Mouse (Mus musculus): ENCODE results near the gene Tmem19. TPM values are rescaled to one million over a fixed set of nuclear protein-coding genes. Genes with fewer than 3 reads are reported as not detected.

Gene Tmem19
- polyA plus RNA-seq, 1 experiment from 2014 or later: 31.6 TPM

- H3K9ac ChIP-seq (replicated peaks): peak overlapping the region; percentile 93
- peak overlapping the region; percentile 97; the same call in 1 of the 2 replicates for H3K27ac ChIP-seq (replicated peaks)
- no peaks in the 10 kb centered on the region for H3K9me3 ChIP-seq (replicated peaks)
- ATAC-seq (ENCODE audit: low FRiP score): no peak
- peaks cover 35% of the 10 kb centered on the region for H3K4me1 ChIP-seq
- 55% methylated on average over 11 of the region's 11 CpGs for WGBS
- H3K36me3 ChIP-seq: no peaks in the 10 kb centered on the region
- H3K27me3 ChIP-seq (replicated peaks): no peaks in the 10 kb centered on the region
- H3K4me2 ChIP-seq: peak overlapping the region; percentile 72
- H3K4me3 ChIP-seq (replicated peaks): peak overlapping the region; percentile 93
Measured at GRCm38 (mm10) chr10:115316313-115316712, 46.0 kb downstream of the Tmem19 start.

DNA sequence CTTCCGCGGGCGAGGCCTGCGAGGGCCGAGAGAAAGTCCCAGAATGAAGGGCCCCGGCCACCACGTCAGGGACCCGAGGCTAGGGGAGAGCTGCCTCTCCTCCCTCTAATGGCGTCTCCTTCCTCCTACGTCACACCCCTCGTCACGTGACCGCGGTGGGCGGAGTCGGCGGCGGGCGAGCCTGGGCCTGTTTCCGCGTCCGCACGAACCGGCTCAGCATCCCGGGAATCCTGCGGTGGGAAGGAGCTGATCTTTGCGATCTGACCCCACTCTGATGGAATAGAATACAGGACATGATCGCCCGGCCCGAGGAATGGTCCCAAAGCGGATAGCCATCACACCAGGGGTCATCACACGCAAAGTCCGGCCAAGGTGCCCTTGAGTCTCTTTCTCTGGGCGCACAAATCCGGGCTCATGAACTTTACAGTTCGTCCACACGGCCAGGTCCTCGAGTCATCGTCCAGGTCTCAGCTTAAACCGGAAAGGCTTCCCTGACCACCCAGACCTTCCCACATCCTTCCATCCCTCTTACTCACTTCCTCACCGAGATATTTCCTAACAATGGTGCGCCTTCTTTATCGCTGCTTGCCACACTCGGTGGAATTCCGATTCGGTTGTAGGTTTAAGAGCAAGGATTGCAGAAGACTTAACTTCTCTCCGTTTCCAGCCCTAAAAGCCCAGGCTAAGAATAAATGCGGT is 46.7 kb downstream of the Tmem19 start, which contains the start of gene Rab21:
Gene Rab21, minus strand, starts transcription at position 122 of the 699 bp plus-strand sequence.
- H3K4me1 ChIP-seq: peaks cover 42% of the 10 kb centered on the region
- H3K36me3 ChIP-seq: no peaks in the 10 kb centered on the region
- no peaks in the 10 kb centered on the region for H3K9me3 ChIP-seq (replicated peaks)
- peak within 1 kb of the TSS; percentile 93 for H3K4me3 ChIP-seq (replicated peaks)
- peak; percentile 94 for ATAC-seq (ENCODE audit: low FRiP score)
- peak within 1 kb of the TSS; percentile 93 for H3K9ac ChIP-seq (replicated peaks)
- H3K4me2 ChIP-seq: peak within 1 kb of the TSS; percentile 72
- under 1% methylated on average over 48 of the region's 48 CpGs for WGBS
- H3K27me3 ChIP-seq (replicated peaks): no peaks in the 10 kb centered on the region
- peak within 1 kb of the TSS; percentile 97 for H3K27ac ChIP-seq (replicated peaks)

DNA sequence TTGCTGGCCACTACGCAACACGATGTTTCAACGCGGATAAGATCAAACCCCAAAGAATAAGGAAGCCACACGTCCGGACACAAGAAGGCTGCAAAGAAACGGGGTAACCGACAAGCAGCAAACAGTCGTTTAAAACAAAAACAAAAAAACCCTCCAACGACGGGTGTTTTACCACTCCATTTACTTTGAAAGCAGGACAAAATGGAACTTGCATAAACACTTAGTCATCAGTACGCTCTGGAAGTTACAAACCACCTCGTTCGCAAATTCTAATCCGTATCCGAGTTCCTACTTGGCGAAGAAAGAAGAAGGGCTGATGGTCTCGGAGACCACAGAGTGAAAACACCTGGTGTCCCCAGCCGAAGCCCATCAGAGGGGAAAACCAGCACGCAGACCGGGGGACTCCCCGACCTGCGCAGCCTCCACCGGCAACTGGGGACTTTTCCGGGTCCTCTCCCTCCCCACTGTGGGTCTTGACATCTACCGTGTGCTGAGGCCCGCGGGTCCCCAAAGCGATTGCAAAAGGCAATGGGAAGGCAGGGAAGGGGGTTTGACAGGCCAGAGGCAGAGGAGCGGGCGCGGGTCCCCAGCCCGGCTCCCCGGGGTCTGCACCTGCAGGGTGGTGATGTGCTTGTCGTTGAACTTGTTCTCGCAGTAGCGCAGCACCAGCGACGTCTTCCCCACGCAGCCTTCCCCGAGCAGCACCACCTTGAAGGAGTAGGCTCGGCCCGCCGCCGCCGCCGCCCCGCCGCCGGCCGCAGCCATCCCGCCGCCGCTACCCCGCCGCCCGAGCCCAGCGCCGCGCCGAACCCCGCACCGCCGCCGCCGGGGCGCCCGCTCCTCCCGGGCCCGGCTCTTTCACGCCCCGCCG is 47.5 kb downstream of the Tmem19 start:
- Histone ChIP-seq H3K4me3 (replicated peaks) (peak overlapping the region; percentile 93), H3K4me2 (peak overlapping the region; percentile 72)
- under 1% methylated on average over 52 of the region's 73 CpGs for WGBS

GRCm38 (mm10) chr10:115314287-115314581 is 48.1 kb downstream of the Tmem19 start:
- WGBS: 15% methylated on average over 6 of the region's 6 CpGs
- Histone ChIP-seq H3K4me1 (peaks cover 48% of the 10 kb centered on the region), H3K9ac (replicated peaks) (peak overlapping the region; percentile 93), H3K27ac (replicated peaks) (peak overlapping the region; percentile 97), H3K36me3 (no peaks in the 10 kb centered on the region), H3K9me3 (replicated peaks) (no peaks in the 10 kb centered on the region), H3K27me3 (replicated peaks) (no peaks in the 10 kb centered on the region), H3K4me2 (peak overlapping the region; percentile 72), H3K4me3 (replicated peaks) (peak overlapping the region; percentile 93)
- ATAC-seq (ENCODE audit: low FRiP score): no peak

More for the DNA sequence above, 47.5 kb downstream of the Tmem19 start:
- Histone ChIP-seq H3K27me3 (replicated peaks) (no peaks in the 10 kb centered on the region), H3K36me3 (no peaks in the 10 kb centered on the region), H3K4me1 (peaks cover 48% of the 10 kb centered on the region), H3K9me3 (replicated peaks) (no peaks in the 10 kb centered on the region), H3K27ac (replicated peaks) (peak overlapping the region; percentile 97), H3K9ac (replicated peaks) (peak overlapping the region; percentile 93)
- ATAC-seq (ENCODE audit: low FRiP score): peak; percentile 62

- H3K4me1 ChIP-seq: peaks cover 48% of the 10 kb centered on the region
- H3K4me2 ChIP-seq: peak overlapping the region; percentile 72
- H3K27ac ChIP-seq (replicated peaks): peak overlapping the region; percentile 97; the same call in 1 of the 2 replicates
- 44% methylated on average over 14 of the region's 14 CpGs for WGBS
- no peaks in the 10 kb centered on the region for H3K36me3 ChIP-seq
- H3K9me3 ChIP-seq (replicated peaks): no peaks in the 10 kb centered on the region
- peak overlapping the region; percentile 93 for H3K9ac ChIP-seq (replicated peaks)
- H3K4me3 ChIP-seq (replicated peaks): peak overlapping the region; percentile 93
- H3K27me3 ChIP-seq (replicated peaks): no peaks in the 10 kb centered on the region
- ATAC-seq (ENCODE audit: low FRiP score): no peak
Measured at GRCm38 (mm10) chr10:115313641-115314286, 48.5 kb downstream of the Tmem19 start.

GRCm38 (mm10) chr10:115312732-115313131 is 49.6 kb downstream of the Tmem19 start:
- Histone ChIP-seq H3K9me3 (replicated peaks) (no peaks in the 10 kb centered on the region), H3K4me2 (peak overlapping the region; percentile 72), H3K27ac (replicated peaks) (no peak overlapping the region), H3K36me3 (no peaks in the 10 kb centered on the region), H3K27me3 (replicated peaks) (no peaks in the 10 kb centered on the region), H3K9ac (replicated peaks) (no peak overlapping the region), H3K4me1 (peaks cover 48% of the 10 kb centered on the region), H3K4me3 (replicated peaks) (no peak overlapping the region)
- WGBS: 70% methylated on average over 3 of the region's 3 CpGs
- ATAC-seq (ENCODE audit: low FRiP score): no peak

DNA sequence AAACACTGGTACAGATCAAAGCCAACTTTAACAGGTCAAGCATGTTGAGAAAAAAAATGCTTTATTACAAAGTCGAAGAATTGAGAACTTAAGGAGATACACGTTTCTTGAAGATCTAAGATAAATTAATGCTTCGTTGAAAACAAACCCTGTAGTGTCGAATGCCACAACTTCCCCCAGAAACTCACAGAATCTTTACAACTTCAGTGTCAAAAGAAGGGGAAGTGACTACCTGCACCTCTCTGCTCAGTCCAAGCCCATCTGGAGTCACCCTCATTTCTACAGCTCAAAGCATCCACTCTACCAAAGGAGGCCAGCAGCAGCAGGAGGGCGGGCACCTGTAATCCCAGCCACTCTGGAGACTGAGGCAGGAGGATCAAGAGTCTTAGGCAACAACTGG is 50.1 kb downstream of the Tmem19 start:
- ATAC-seq (ENCODE audit: low FRiP score): no peak
- H3K36me3 ChIP-seq: no peaks in the 10 kb centered on the region
- H3K4me2 ChIP-seq: peak overlapping the region; percentile 72; the same call in 1 of the 2 replicates
- no peaks in the 10 kb centered on the region for H3K9me3 ChIP-seq (replicated peaks)
- H3K4me3 ChIP-seq (replicated peaks): no peak overlapping the region
- H3K27ac ChIP-seq (replicated peaks): no peak overlapping the region
- WGBS: 93% methylated on average over 5 of the region's 5 CpGs
- H3K9ac ChIP-seq (replicated peaks): no peak overlapping the region
- H3K27me3 ChIP-seq (replicated peaks): no peaks in the 10 kb centered on the region
- H3K4me1 ChIP-seq: peaks cover 48% of the 10 kb centered on the region

DNA sequence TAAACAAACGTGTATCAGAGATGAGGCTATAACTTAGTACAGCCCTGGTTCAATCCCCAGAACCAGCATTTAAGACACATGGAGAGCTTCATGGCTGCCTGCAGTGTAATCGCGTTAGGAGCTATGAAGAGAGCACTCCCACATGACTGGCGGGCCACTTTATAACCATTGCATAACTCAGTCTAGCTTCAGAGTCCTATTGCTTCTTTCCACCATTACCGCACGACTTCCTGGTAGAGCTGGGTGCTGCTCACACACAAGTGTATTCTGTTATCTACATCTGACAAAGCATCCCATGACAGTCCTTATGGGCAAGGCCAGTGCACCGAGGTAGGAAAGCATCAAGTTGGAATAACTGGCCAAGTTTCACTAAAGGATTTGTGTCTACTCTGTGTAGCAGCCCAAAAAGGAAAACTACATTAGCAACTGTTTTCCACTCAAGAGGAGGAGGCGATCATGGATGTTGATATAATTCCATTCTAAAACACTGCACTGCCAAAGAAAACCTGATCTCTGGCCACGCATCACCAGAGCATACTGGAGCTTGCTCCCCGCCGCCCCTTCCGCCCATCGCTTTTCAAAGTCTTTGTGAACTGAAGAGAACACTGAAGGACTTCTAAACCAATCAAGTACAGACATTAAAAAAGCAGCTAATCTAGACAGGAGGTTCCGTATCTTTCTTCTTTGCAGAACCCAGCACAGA is 50.9 kb downstream of the Tmem19 start:
- no peak overlapping the region for H3K9ac ChIP-seq (replicated peaks)
- no peaks in the 10 kb centered on the region for H3K27me3 ChIP-seq (replicated peaks)
- H3K4me2 ChIP-seq: no peak overlapping the region
- peaks cover 47% of the 10 kb centered on the region for H3K4me1 ChIP-seq
- no peak overlapping the region for H3K27ac ChIP-seq (replicated peaks)
- H3K36me3 ChIP-seq: no peaks in the 10 kb centered on the region
- no peak overlapping the region for H3K4me3 ChIP-seq (replicated peaks)
- no peaks in the 10 kb centered on the region for H3K9me3 ChIP-seq (replicated peaks)
- 85% methylated on average over 14 of the region's 14 CpGs for WGBS
- ATAC-seq (ENCODE audit: low FRiP score): no peak

DNA sequence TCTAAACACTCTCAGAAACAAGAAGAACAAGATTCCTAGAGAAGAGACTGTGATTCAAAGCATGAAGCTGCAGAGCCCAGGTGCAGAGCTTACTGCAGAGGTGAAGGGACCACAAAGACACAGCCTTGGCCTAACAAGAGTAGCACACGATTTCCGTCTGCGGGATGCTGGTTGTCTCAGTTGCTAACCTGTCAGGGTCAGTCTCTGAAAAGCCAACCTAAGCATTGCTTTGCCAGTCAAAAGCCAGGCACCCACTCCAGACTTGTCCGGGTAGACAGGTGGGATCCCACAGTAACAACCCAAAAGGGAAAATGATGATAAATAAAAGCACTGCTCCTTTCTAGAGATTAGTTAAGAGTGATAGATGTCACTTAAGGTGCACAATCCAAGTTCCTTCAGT is 53.1 kb downstream of the Tmem19 start:
- ATAC-seq (ENCODE audit: low FRiP score): no peak
- Histone ChIP-seq H3K4me3 (replicated peaks) (no peak overlapping the region), H3K27me3 (replicated peaks) (no peaks in the 10 kb centered on the region), H3K9ac (replicated peaks) (no peak overlapping the region), H3K4me2 (no peak overlapping the region), H3K27ac (replicated peaks) (no peak overlapping the region), H3K36me3 (no peaks in the 10 kb centered on the region), H3K9me3 (replicated peaks) (no peaks in the 10 kb centered on the region), H3K4me1 (peaks cover 41% of the 10 kb centered on the region)
- WGBS: 91% methylated on average over 4 of the region's 4 CpGs

GRCm38 (mm10) chr10:115307331-115307875 is 54.9 kb downstream of the Tmem19 start:
- Histone ChIP-seq H3K36me3 (no peaks in the 10 kb centered on the region), H3K4me2 (no peak overlapping the region), H3K4me1 (peaks cover 23% of the 10 kb centered on the region), H3K27ac (replicated peaks) (no peak overlapping the region), H3K9ac (replicated peaks) (no peak overlapping the region), H3K9me3 (replicated peaks) (no peaks in the 10 kb centered on the region), H3K27me3 (replicated peaks) (no peaks in the 10 kb centered on the region), H3K4me3 (replicated peaks) (no peak overlapping the region)
- no peak for ATAC-seq (ENCODE audit: low FRiP score)
- WGBS: 84% methylated on average over 7 of the region's 7 CpGs

DNA sequence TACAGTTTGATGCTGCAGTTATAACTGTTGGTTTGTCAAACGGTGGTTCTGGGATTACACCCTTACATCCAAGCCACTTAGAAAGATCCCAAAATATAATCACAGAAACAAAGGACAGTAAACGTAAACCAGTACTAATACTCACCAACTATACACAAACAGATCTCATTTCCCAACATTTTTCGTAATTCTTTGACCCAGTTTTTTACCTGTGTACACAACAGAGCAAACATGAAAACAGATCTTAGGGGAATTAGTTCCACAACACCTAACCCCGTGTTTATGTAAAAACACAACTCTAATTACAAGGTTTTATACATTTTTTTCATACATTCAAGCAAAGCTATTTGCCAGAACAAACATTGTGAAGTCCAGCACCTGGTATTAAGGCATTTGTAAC is 63.6 kb downstream of the Tmem19 start:
- H3K36me3 ChIP-seq: peaks cover 32% of the 10 kb centered on the region
- no peak overlapping the region for H3K9ac ChIP-seq (replicated peaks)
- no peak for ATAC-seq (ENCODE audit: low FRiP score)
- H3K4me3 ChIP-seq (replicated peaks): no peak overlapping the region
- no peaks in the 10 kb centered on the region for H3K4me1 ChIP-seq
- H3K27me3 ChIP-seq (replicated peaks): no peaks in the 10 kb centered on the region
- no peak overlapping the region for H3K27ac ChIP-seq (replicated peaks)
- no peak overlapping the region for H3K4me2 ChIP-seq
- no peaks in the 10 kb centered on the region for H3K9me3 ChIP-seq (replicated peaks)
- 95% methylated on average over 4 of the region's 4 CpGs for WGBS

Data from neural tube, embryonic 15.5 days (tissue).